Mouse (Mus musculus) olfactory bulb, adult 2 months (tissue): ENCODE measurements around the gene Eif3c.

Experiments used
- CTCF ChIP-seq: fragments of 200-500 bp; IDR thresholded peaks from 2 replicates; pipeline ENCODE4 v1.5.1; 2012; ENCODE audit warnings: low read depth, mild to moderate bottlenecking, low read length, moderate library complexity; ENCODE audit not compliant: insufficient read depth
- POLR2A ChIP-seq: fragments of 200-500 bp; IDR thresholded peaks from 2 replicates; pipeline ENCODE4 v1.6.1; 2012; ENCODE audit warnings: mild to moderate bottlenecking, low read depth, low read length, moderate library complexity; ENCODE audit not compliant: insufficient read depth

GRCm38 (mm10) chr7:126501684-126502022, 64.6 kb downstream of the Eif3c start:
- TF ChIP-seq CTCF (no peak), POLR2A (no peak)
